Mouse (Mus musculus) ES-Bruce4 (cell line): ENCODE results near the gene Kptn. TPM values are rescaled to one million over a fixed set of nuclear protein-coding genes. Genes with fewer than 3 reads are reported as not detected.

Experiments used
- H3K27ac ChIP-seq: 2 replicates; pipeline ENCODE4 v1.5.1; 2012; ENCODE audit warnings: low read length, inconsistent platforms; ENCODE audit not compliant: insufficient read depth
- H3K27me3 ChIP-seq: 2 replicates; pipeline ENCODE4 v1.6.1; 2012; ENCODE audit warnings: mild to moderate bottlenecking, low read length, inconsistent platforms; ENCODE audit not compliant: control insufficient read depth, poor library complexity, insufficient read depth, severe bottlenecking
- H3K36me3 ChIP-seq: 2 replicates; pipeline ENCODE4 v1.6.1; 2012; ENCODE audit warnings: inconsistent platforms, mild to moderate bottlenecking, low read length, moderate library complexity; ENCODE audit not compliant: control insufficient read depth, poor library complexity, insufficient read depth, severe bottlenecking
- H3K4me1 ChIP-seq: one replicate; pipeline ENCODE4 v1.8.1; 2011; ENCODE audit warnings: low read length; ENCODE audit not compliant: control insufficient read depth, insufficient read depth
- H3K4me3 ChIP-seq: 2 replicates; pipeline ENCODE4 v1.5.1; 2011; ENCODE audit warnings: low read depth, mild to moderate bottlenecking, low read length
- H3K9ac ChIP-seq: 2 replicates; pipeline ENCODE4 v1.6.1; 2012; ENCODE audit warnings: low read depth, mild to moderate bottlenecking, inconsistent platforms; ENCODE audit not compliant: poor library complexity, severe bottlenecking
- H3K9me3 ChIP-seq: replicated peaks from 2 replicates; pipeline ENCODE4 v1.6.1; 2012; ENCODE audit warnings: mild to moderate bottlenecking, low read length, inconsistent platforms; ENCODE audit not compliant: control insufficient read depth, poor library complexity, insufficient read depth, severe bottlenecking
- CTCF ChIP-seq: IDR thresholded peaks from one replicate; pipeline ENCODE4 v1.8.1; 2011; ENCODE audit warnings: low read depth, low read length
- EP300 ChIP-seq: IDR thresholded peaks from 2 replicates; pipeline ENCODE4 v1.6.1; 2011; ENCODE audit warnings: low read depth, low read length; ENCODE audit not compliant: insufficient read depth
- POLR2A ChIP-seq: IDR thresholded peaks from one replicate; pipeline ENCODE4 v1.8.1; 2011; ENCODE audit warnings: low read length; ENCODE audit not compliant: insufficient read depth
- polyA plus RNA-seq: library from polyadenylated mRNA; stranded (reverse); fragments of >200 nt; gene quantifications from 2 replicates; pipeline ENCODE4 v1.2.4, GENCODE M21; 2011; ENCODE audit warnings: low read depth; ENCODE audit not compliant: missing spikeins, insufficient read depth, insufficient read length

Gene Kptn
- polyA plus RNA-seq, 1 experiment, result 8.5 TPM

GRCm38 (mm10) chr7:16087587-16087986 is 32.1 kb upstream of the Kptn start:
- Histone ChIP-seq H3K4me3 (no peak overlapping the region), H3K9me3 (no peaks in the 10 kb centered on the region), H3K4me1 (no peaks in the 10 kb centered on the region), H3K27ac (no peak overlapping the region), H3K9ac (no peak overlapping the region), H3K36me3 (no peaks in the 10 kb centered on the region), H3K27me3 (no peaks in the 10 kb centered on the region)
- no peak for TF ChIP-seq CTCF
- TF ChIP-seq EP300, result no peak
- TF ChIP-seq POLR2A, result no peak

DNA sequence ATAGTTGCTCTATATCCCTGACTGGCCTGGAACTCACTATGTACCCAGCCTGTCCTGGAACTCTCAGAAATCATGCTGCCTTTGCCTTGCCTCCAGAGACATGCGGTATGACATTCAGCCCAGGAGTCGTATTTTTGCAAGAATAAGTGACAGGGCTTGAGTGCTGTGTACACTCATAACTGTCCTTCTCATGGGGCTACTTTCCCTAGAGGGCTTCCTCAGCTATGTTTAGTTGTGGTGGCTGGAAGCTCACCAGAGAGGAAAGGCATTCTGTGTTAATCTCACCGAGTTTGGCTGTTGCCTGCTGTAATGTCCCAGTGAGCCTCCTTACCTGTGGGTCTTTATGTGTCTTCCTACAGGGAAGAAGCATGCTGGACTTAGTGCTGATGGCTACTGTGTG is 25.1 kb upstream of the Kptn start:
- no peak overlapping the region for H3K9ac ChIP-seq
- H3K27ac ChIP-seq, result no peak overlapping the region
- no peaks in the 10 kb centered on the region for H3K9me3 ChIP-seq
- no peaks in the 10 kb centered on the region for H3K36me3 ChIP-seq
- no peaks in the 10 kb centered on the region for H3K27me3 ChIP-seq
- TF ChIP-seq EP300, result no peak
- no peak for TF ChIP-seq CTCF
- no peak for TF ChIP-seq POLR2A
- no peaks in the 10 kb centered on the region for H3K4me1 ChIP-seq
- H3K4me3 ChIP-seq, result no peak overlapping the region

GRCm38 (mm10) chr7:16098021-16099017 is 21.4 kb upstream of the Kptn start, which contains the start of gene Napa:
TSS of gene Napa (plus strand) at chr7:16098458.
- Histone ChIP-seq H3K9me3 (no peaks in the 10 kb centered on the region), H3K27me3 (no peaks in the 10 kb centered on the region), H3K36me3 (no peaks in the 10 kb centered on the region), H3K9ac (peak within 1 kb of the TSS; percentile 88), H3K4me3 (peak within 1 kb of the TSS; percentile 98), H3K27ac (no peak within 1 kb of the TSS; the same call in 1 of the 2 replicates), H3K4me1 (peaks cover 2% of the 10 kb centered on the region)
- no peak for TF ChIP-seq CTCF
- peak; percentile 99 for TF ChIP-seq POLR2A
- TF ChIP-seq EP300, result peak; percentile 33; the same call in 1 of the 2 replicates

- no peaks in the 10 kb centered on the region for H3K9me3 ChIP-seq
- H3K4me3 ChIP-seq, result no peak overlapping the region
- H3K36me3 ChIP-seq, result peaks cover 4% of the 10 kb centered on the region; the same call in 1 of the 2 replicates
- peaks cover 2% of the 10 kb centered on the region for H3K4me1 ChIP-seq
- no peak overlapping the region for H3K9ac ChIP-seq
- no peaks in the 10 kb centered on the region for H3K27me3 ChIP-seq
- no peak overlapping the region for H3K27ac ChIP-seq
- no peak for TF ChIP-seq CTCF
- TF ChIP-seq POLR2A, result no peak
- TF ChIP-seq EP300, result no peak
Observed at GRCm38 (mm10) chr7:16099901-16100300, 19.8 kb upstream of the Kptn start.

DNA sequence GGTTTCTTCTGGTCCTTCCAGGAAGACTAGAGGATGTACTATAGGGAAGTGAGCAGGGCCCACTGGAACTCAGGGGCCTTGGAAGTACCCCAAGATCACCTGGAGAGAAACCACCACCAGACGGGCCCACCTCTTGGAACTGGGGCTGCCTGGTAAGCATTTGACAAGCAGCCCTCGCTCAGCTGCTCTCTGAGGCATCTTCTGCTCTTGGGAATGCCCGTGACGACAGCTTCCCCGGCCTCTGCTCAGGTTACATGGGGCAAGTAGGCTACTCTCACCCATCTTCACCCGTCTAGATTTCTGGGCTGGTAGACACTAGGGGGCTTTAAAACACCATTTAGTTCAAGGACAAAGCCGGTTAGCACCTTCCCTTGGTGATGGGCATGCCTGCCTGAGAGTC is 18.6 kb upstream of the Kptn start:
- H3K9me3 ChIP-seq, result no peaks in the 10 kb centered on the region
- H3K9ac ChIP-seq, result no peak overlapping the region
- H3K4me3 ChIP-seq, result no peak overlapping the region
- peaks cover 5% of the 10 kb centered on the region; the same call in 1 of the 2 replicates for H3K36me3 ChIP-seq
- peaks cover 2% of the 10 kb centered on the region for H3K4me1 ChIP-seq
- no peak for TF ChIP-seq POLR2A
- no peak for TF ChIP-seq CTCF
- TF ChIP-seq EP300, result no peak
- no peaks in the 10 kb centered on the region for H3K27me3 ChIP-seq
- no peak overlapping the region for H3K27ac ChIP-seq
